Mouse (Mus musculus) midbrain, embryonic 14.5 days (tissue): ENCODE data around the gene Tmem201. TPM values are rescaled to one million over a fixed set of nuclear protein-coding genes. Genes with fewer than 3 reads are reported as not detected.

Source experiments
- ATAC-seq: fragments of 200-750 bp; cut with Nextera tagmentation; 2 replicates; pipeline ENCODE4 v1.8.0; 2017; ENCODE audit warnings: moderate number of reproducible peaks, moderate library complexity; ENCODE audit not compliant: low FRiP score, low TSS enrichment
- DNase-seq: peaks from one replicate; pipeline ENCODE4 v3.0.0-alpha.2; 2015
- H3K27ac ChIP-seq: fragments of 300-500 bp; sonication (generic); replicated peaks from 2 replicates; pipeline ENCODE4 v1.5.1; 2014; ENCODE audit warnings: mild to moderate bottlenecking, low read depth, low read length, moderate library complexity
- H3K27me3 ChIP-seq: fragments of 300-500 bp; sonication (generic); 2 replicates; pipeline ENCODE4 v1.6.1; 2014; ENCODE audit warnings: low read length, control low read depth, mixed read lengths; ENCODE audit not compliant: control insufficient read depth, insufficient read depth
- H3K36me3 ChIP-seq: fragments of 300-500 bp; sonication (generic); 2 replicates; pipeline ENCODE4 v1.6.1; 2014; ENCODE audit warnings: low read length, control low read depth; ENCODE audit not compliant: control insufficient read depth, insufficient read depth
- H3K4me1 ChIP-seq: fragments of 300-500 bp; sonication (generic); 2 replicates; pipeline ENCODE4 v1.6.1; 2014; ENCODE audit warnings: mild to moderate bottlenecking, antibody characterized with exemption, low read length, control low read depth; ENCODE audit not compliant: control insufficient read depth, insufficient read depth
- H3K4me2 ChIP-seq: fragments of 300-500 bp; sonication (generic); 2 replicates; pipeline ENCODE4 v1.6.1; 2014; ENCODE audit warnings: mild to moderate bottlenecking, low read length, moderate library complexity
- H3K4me3 ChIP-seq: fragments of 300-500 bp; sonication (generic); replicated peaks from 2 replicates; pipeline ENCODE4 v1.5.1; 2014; ENCODE audit warnings: low read depth, low read length
- H3K9ac ChIP-seq: fragments of 300-500 bp; sonication (generic); replicated peaks from 2 replicates; pipeline ENCODE4 v1.6.1; 2014; ENCODE audit warnings: mild to moderate bottlenecking, low read length, moderate library complexity
- H3K9me3 ChIP-seq: fragments of 300-500 bp; sonication (generic); 2 replicates; pipeline ENCODE4 v1.6.1; 2016; ENCODE audit warnings: low read length, control low read depth, mixed read lengths; ENCODE audit not compliant: control insufficient read depth
- WGBS: fragments of 180-500 bp; shearing (Covaris S2); extraction: QIAGEN DNeasy Blood & Tissue Kit; methylation state at CpG from one replicate; pipeline ENCODE4 v1.1.7; 2014; 5-methylcytosine and 5-hydroxymethylcytosine counted together
- polyA plus RNA-seq: library from polyadenylated mRNA; unstranded; fragments of >200 nt; fragmentation: Nextera tagmentation; extraction: Ambion mirVana; gene quantifications from 2 replicates; pipeline ENCODE4 v1.2.1, GENCODE M21; 2014

The Tmem201 gene
- polyA plus RNA-seq, 1 experiment from 2014 or later = 30.8 TPM

- 67% methylated on average over 18 of the region's 18 CpGs for WGBS
- Histone ChIP-seq H3K4me3 (no peak overlapping the region), H3K27ac (no peak overlapping the region), H3K36me3 (no peaks in the 10 kb centered on the region), H3K4me1 (0 out of 2 replicates have a peak, but pooled peaks cover 6% of the 10 kb centered on the region), H3K9ac (no peak overlapping the region), H3K27me3 (peaks cover 13% of the 10 kb centered on the region), H3K4me2 (no peak overlapping the region), H3K9me3 (no peaks in the 10 kb centered on the region)
- no peak for ATAC-seq
- peak; percentile 28 for DNase-seq
Measured at GRCm38 (mm10) chr4:149701426-149702209, 36.2 kb downstream of the Tmem201 start.

DNA sequence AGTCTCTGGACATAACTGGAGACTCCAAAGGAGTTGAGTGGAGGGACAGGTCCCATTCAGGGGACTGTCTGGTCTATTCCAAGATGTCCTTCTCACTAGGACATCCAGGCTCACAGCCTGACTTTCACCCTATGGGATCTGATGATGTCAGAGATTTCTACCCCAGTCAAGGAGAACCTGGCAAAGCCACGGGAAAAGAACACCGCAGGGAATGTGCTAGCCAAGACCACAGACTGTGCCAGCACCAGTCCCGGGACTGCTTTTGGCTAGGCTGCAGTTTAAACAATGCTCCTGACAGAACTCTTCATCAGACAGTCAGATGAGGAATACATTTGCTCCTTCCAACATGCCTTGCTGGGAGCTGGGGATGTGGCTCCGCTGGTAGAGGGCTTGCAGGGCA is 37.9 kb downstream of the Tmem201 start:
- peaks cover 18% of the 10 kb centered on the region for H3K27me3 ChIP-seq
- H3K4me1 ChIP-seq = peaks cover 11% of the 10 kb centered on the region; the same call in 1 of the 2 replicates
- 80% methylated on average over 4 of the region's 4 CpGs for WGBS
- H3K4me3 ChIP-seq = no peak overlapping the region
- ATAC-seq = no peak
- H3K36me3 ChIP-seq = no peaks in the 10 kb centered on the region
- H3K4me2 ChIP-seq = no peak overlapping the region
- no peak overlapping the region for H3K9ac ChIP-seq
- H3K27ac ChIP-seq = no peak overlapping the region
- no peak for DNase-seq
- H3K9me3 ChIP-seq = no peaks in the 10 kb centered on the region

DNA sequence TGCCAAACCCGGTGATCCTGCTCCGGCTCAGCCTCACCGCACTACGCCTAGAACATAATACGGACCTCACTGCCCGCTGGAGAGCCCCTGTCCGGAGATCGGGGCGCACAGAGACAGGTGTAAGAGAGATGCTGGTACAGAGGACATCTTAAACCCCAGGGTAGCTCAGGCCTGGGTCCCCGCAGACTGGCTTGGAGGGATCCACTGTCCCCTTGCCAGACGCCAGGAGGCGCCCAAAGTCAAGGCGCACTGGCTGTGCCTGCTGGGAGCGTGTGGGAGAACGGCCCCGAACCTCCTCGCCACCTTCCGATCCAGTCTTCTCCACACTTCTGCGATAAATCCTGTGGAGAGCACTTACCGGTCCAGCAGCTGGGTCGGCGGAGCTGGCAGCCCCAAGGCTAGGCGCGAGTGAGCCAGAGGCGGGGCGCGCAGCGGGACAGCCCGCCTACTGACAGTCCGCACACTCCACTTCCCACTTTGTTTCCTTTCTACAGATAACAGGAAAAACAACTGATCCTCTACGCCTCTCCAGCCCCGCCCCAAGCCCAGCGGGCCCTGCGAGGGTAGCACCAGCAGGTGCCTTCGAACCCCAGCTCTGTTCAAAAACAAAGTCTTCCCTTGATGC is 39.5 kb downstream of the Tmem201 start:
- Histone ChIP-seq H3K4me3 (peak overlapping the region; percentile 33), H3K36me3 (no peaks in the 10 kb centered on the region), H3K4me1 (peaks cover 11% of the 10 kb centered on the region; the same call in 1 of the 2 replicates), H3K9ac (peak overlapping the region; percentile 48), H3K9me3 (no peaks in the 10 kb centered on the region), H3K27me3 (peaks cover 18% of the 10 kb centered on the region), H3K27ac (no peak overlapping the region), H3K4me2 (peak overlapping the region; percentile 65)
- peak; percentile 57; the same call in 1 of the 2 replicates for ATAC-seq
- peak; percentile 77 for DNase-seq
- whole genome bisulfite sequencing = 1% methylated on average over 35 of the region's 35 CpGs

DNA sequence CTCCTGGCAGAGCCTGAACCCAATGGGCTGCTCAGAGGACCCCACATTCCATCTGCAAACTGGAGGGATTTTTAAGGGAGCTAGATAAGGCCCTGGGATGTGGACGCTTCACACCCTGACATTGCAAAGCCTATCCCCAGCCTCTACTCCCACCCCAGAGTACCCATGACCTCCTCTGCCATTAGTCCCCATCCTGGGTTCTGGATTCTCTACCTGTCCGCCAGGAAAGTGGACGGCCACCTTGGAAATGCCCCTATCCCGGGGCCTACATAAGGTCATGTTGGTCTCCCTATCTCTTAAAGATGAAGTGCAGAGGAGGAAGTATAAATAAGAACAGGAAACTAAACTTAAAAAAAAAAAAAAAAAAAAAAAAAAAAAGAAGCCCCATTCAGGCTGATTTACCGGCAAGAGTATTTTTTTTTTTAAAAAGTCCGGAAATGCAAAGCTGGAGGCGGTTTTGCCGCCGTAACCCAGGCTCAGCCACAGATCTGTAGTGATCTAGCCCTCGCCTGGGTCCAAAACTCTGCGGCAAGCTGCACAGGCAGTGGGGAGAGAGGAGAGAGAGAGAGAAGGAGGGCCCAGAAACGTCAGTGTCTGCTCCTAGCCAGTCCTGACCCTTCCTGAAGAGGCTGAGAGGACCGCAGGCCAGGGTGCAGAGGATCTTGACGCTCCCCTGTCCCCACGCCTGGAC is 40.2 kb downstream of the Tmem201 start:
- Histone ChIP-seq H3K4me3 (peak overlapping the region; percentile 33), H3K4me1 (peaks cover 11% of the 10 kb centered on the region; the same call in 1 of the 2 replicates), H3K27ac (no peak overlapping the region), H3K27me3 (peaks cover 18% of the 10 kb centered on the region), H3K36me3 (no peaks in the 10 kb centered on the region), H3K9ac (peak overlapping the region; percentile 48), H3K9me3 (no peaks in the 10 kb centered on the region), H3K4me2 (peak overlapping the region; percentile 65)
- ATAC-seq (no peak), DNase-seq (no peak)
- WGBS = 25% methylated on average over 15 of the region's 15 CpGs

GRCm38 (mm10) chr4:149696189-149696971 is 41.5 kb downstream of the Tmem201 start:
- DNase-seq (peak; percentile 40), ATAC-seq (no peak)
- no peak overlapping the region for H3K4me3 ChIP-seq
- peaks cover 18% of the 10 kb centered on the region for H3K27me3 ChIP-seq
- H3K9ac ChIP-seq = no peak overlapping the region
- H3K36me3 ChIP-seq = no peaks in the 10 kb centered on the region
- WGBS = 33% methylated on average over 16 of the region's 16 CpGs
- no peak overlapping the region for H3K4me2 ChIP-seq
- no peaks in the 10 kb centered on the region for H3K9me3 ChIP-seq
- H3K27ac ChIP-seq = no peak overlapping the region
- peaks cover 11% of the 10 kb centered on the region; the same call in 1 of the 2 replicates for H3K4me1 ChIP-seq

GRCm38 (mm10) chr4:149691368-149691767 is 46.5 kb downstream of the Tmem201 start:
- Histone ChIP-seq H3K4me1 (peaks cover 3% of the 10 kb centered on the region; the same call in 1 of the 2 replicates), H3K4me3 (no peak overlapping the region), H3K9ac (no peak overlapping the region), H3K9me3 (no peaks in the 10 kb centered on the region), H3K27me3 (0 out of 2 replicates have a peak, but pooled peaks cover 3% of the 10 kb centered on the region), H3K27ac (no peak overlapping the region), H3K36me3 (no peaks in the 10 kb centered on the region), H3K4me2 (no peak overlapping the region)
- ATAC-seq (no peak), DNase-seq (no peak)
- 86% methylated on average over 8 of the region's 8 CpGs for WGBS

- H3K9ac ChIP-seq = no peak overlapping the region
- WGBS = 93% methylated on average over 8 of the region's 8 CpGs
- H3K4me2 ChIP-seq = no peak overlapping the region
- H3K27me3 ChIP-seq = no peaks in the 10 kb centered on the region
- DNase-seq (no peak), ATAC-seq (no peak)
- H3K4me1 ChIP-seq = no peaks in the 10 kb centered on the region
- H3K36me3 ChIP-seq = no peaks in the 10 kb centered on the region
- no peak overlapping the region for H3K27ac ChIP-seq
- H3K9me3 ChIP-seq = no peaks in the 10 kb centered on the region
- H3K4me3 ChIP-seq = no peak overlapping the region
Measured at GRCm38 (mm10) chr4:149690828-149691280, 47.0 kb downstream of the Tmem201 start.
